Mouse (Mus musculus): ENCODE data around the gene Tcf25.
"Not testable (repeated sequence)": the region's sequence is repeated elsewhere in the genome, so short reads cannot be mapped to it uniquely, and the experiment has no call there.

Tcf25 gene

GRCm38 (mm10) chr8:123428939-123429721, 55.6 kb downstream of the Tcf25 start:
- DNase-seq (ENCODE audit: low read depth, low spot score) = no peak

DNA sequence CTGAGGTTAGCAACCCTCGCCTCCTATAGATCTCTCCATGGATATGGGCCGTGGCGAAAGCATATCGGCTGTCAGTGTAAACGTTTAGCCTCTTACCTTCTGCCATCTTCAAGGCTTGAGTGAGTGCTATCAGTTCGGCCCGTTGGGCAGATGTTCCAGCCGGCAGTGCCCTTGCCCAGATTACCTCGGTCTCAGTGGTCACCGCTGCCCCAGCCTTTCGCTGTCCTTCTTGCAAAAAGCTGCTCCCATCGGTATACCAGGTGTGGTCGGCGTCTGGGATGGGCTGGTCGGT, 56.1 kb downstream of the Tcf25 start:
- not testable (repeated sequence) for DNase-seq (ENCODE audit: low read depth, low spot score)

DNA sequence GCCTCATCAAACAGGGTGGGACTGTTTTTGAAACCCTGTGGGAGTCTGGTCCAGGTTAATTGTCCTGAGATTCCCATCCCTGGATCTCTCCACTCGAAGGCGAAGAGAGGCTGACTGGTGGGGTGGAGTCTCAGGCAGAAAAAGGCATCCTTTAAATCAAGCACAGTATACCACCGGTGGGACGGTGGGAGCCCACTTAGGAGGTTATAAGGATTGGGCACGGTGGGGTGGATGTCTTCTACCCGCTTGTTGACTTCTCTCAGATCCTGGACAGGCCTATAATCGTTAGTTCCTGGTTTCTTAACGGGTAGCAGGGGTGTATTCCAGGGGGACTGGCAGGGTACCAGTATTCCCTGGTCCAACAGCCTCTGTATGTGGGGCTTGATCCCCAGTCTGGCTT, 57.4 kb downstream of the Tcf25 start:
- not testable (repeated sequence) for DNase-seq (ENCODE audit: low read depth, low spot score)

GRCm38 (mm10) chr8:123431616-123432365, 58.2 kb downstream of the Tcf25 start:
- no peak for DNase-seq (ENCODE audit: low read depth, low spot score)

- DNase-seq (ENCODE audit: low read depth, low spot score) = no peak
These were observed 58.8 kb downstream of the Tcf25 start for GRCm38 (mm10) chr8:123432381-123432780.

GRCm38 (mm10) chr8:123433241-123433974, 59.9 kb downstream of the Tcf25 start:
- DNase-seq (ENCODE audit: low read depth, low spot score) = not testable (repeated sequence)

DNA sequence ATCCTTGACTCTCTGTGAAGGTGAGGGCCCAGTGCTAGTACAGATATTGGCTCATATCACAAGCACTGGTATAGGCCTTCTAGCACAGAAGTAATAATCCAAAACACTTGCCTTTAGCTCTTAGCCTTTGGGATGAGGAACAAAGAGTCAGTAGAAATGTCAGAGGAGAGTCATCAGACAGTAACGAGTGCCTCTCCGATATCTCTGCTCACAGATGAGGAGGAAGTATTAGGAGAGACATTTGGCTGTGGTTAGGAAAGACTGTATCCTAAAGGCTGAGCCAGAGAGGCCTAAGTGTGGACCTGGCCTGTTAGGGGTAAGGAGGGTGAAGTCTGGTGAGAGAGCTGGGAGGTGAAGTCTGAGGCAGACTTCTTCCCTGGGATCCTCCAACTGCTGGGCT, 68.2 kb downstream of the Tcf25 start:
- DNase-seq (ENCODE audit: low read depth, low spot score) = no peak

GRCm38 (mm10) chr8:123442351-123442750, 68.8 kb downstream of the Tcf25 start:
- no peak for DNase-seq (ENCODE audit: low read depth, low spot score)

- DNase-seq (ENCODE audit: low read depth, low spot score) = peak; percentile 93
These were observed 69.5 kb downstream of the Tcf25 start for GRCm38 (mm10) chr8:123442871-123443575.

DNA sequence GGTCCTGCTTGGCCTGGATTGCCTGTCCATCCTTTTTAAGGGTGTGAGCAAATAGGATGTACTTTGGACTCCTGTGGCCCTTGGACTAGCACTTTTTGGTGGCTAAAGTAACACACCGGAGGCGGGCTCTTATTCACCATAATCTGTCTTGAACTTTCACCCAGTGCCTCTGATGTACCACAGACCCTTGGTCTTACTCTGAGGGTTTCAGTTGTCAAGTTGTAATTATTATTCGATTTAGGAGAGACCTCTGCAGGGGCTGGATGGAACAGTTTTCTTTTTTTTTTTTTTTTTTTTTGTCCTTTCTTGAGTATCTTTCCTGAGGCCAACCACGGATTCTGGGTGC, 70.0 kb downstream of the Tcf25 start:
- DNase-seq (ENCODE audit: low read depth, low spot score) = no peak

DNA sequence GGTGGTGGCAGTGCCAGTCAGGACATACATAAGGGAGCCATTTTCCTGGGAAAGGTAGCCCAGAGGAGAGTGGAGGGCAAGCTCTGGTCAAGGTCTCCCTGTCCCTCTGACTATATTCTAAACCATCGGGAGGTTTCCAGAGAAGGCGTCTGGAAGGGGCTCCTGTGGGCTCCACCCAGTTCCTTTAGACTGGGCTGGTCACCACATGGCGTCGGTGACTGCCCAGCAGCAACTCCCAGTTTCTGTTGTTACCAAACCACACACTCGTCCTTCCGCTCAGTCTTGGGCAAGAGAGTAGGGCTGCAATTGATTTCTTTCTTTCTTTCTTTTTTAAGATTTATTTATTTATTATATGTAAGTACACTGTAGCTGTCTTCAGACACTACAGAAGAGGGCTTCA, 70.6 kb downstream of the Tcf25 start:
- no peak for DNase-seq (ENCODE audit: low read depth, low spot score)

DNA sequence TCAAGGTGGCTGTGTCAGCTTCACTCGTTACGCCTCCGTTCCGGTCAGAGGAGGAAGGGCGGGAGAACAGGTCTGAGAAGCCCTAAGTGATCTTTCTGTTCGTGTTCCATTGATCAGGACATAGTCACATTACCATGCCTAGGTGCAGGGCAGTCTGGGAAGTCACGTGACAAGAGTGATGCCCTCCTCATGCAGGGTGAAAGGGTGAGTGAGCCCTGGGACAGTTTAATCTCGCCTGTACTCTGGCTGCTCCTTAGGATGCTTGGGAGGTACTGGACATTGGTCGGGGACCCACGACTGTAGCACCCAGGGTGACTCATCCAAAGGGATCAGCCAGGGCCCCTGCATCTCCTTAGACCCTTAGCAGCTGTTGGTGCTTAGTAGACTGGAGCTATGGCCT, 72.4 kb downstream of the Tcf25 start:
- DNase-seq (ENCODE audit: low read depth, low spot score) = no peak

DNA sequence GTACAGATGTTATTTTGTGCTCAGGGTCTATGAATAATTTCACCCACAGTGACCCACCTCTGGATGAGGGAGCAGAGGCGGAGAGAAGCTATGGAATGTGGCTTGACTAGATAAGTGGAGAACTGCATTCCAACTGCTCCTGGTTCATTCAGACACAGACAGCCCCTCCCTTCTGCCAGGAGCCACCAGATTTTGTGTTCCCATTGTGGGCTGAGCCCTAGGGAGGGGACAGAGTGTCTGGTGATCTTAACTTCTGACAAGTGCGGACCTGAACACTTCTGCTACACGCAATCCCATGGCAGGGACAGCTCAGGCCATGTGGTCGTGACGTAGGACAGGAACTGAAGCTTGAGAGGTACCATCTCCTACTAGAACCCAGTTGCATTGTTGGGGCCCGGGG, 73.2 kb downstream of the Tcf25 start:
- DNase-seq (ENCODE audit: low read depth, low spot score) = no peak

DNA sequence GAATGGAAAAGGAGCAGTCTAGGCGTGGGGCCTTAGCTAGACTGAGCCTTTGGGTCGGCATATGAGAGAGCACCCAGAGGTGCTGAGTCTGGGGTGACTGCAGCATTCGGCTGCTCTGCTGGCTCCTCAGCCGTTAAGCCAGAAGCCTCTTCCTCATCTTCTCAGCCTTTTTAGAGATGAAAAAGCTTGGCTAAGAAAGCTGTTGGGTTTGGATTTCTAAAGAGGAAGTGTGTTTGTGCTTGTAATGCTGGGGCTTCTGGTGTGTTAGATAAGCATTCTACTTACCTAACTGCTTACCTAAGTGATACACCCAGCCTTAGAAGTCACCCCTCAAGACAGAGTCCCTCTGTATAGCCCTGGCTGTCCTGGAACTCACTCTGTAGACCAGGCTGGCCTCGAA, 77.2 kb downstream of the Tcf25 start:
- no peak for DNase-seq (ENCODE audit: low read depth, low spot score)

GRCm38 (mm10) chr8:123451747-123452146, 78.2 kb downstream of the Tcf25 start:
- not testable (repeated sequence) for DNase-seq (ENCODE audit: low read depth, low spot score)

DNA sequence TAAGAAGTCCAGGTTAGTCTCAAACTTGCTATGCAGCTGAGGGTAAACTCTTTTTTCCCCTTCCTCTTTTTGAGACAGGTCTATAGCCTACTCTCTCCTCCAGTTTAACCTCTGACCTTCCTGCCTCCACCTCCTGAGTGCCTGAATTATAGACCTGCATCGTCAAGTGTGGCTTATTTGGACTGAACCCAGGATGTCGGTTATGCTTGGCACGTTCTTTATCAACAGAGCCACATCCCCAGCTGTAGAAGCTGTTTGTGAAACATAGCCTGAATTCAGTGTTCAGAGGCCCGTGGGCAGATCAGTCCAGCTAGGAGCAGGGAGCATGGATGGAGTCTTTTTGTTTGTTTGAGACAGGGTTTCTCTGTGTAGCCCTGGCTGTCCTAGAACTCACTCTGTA, 78.6 kb downstream of the Tcf25 start:
- DNase-seq (ENCODE audit: low read depth, low spot score) = no peak

DNA sequence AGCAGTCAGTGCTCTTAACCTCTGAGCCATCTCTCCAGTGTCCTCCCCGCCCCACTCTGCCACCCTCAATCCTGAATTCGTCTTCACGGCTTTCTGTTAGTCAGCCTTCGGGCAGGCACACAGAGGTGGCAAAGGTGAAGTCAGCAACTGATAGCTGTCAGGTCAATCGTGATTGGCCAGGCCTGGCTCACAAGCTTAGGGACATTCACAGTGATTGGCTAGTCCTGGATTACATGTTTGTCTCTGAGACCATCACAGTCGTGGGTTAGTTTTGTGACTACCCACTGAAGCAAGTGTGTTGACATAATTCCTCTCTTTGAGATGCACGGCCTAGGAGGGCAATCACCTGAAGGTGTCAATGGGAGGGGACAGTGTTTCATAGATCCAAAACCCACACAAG, 79.7 kb downstream of the Tcf25 start:
- DNase-seq (ENCODE audit: low read depth, low spot score) = no peak

Measured in CD4-positive helper T cell, adult 2 months (primary cell).